Mouse (Mus musculus): ENCODE measurements around the gene Fap. TPM values are rescaled to one million over a fixed set of nuclear protein-coding genes. Genes with fewer than 3 reads are reported as not detected.

Gene Fap
- total RNA-seq, 4 experiments from 2014 or later, result 3.6 to 5.1 (median 4.2) TPM

- peak in 1 of 2 experiments; percentile 28 for DNase-seq (ENCODE audit: low spot score in 2 of 2)
Measured at GRCm38 (mm10) chr2:62460231-62460710, 113.6 kb downstream of the Fap start.

DNA sequence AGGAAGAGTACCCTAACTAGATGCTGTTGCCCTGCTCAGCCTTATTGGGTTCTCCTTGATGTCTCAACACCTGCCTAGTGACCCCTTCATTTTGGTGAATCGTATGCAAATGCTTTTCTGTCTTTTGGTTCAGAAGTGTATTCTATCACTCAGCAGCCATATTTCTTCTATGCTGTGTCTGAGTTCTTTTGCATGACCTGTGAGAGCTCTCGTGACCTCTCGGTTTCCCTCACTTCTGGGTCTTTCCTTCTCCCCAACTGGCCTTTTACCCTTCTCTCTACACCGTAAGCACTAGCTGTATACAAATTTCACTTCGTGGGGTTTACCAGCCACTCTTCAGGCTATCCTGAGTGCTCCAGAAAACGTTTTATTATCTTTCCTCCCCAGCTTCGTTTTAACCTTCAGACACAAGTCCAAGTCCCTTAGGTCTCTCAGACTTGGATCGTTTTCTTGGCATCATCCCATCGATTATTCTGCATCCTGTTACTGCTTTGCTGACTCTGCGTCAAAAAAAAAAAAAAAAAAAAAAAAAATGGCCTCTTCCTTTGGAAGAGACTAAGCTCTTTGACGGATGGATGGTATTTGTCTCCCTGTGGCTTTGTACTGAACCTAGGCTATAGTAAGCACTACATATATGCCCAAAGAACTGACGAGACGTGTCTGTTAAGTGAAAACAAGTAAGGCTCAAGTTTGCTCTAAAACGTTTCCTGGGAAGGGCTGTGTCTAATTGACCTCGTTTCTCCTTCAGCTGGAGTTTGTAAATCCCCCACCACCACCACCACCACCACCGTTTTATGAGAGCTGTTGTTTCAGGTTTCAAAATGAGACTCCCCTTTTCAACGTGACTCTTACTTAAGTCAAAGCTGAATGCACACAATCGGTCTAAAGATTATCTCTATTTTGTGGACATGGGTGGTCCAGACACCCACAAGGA is 114.4 kb downstream of the Fap start:
- no peak for DNase-seq (ENCODE audit: low spot score in 2 of 2)

- DNase-seq (ENCODE audit: low spot score in 2 of 2), result no peak
Measured at GRCm38 (mm10) chr2:62458070-62458469, 115.8 kb downstream of the Fap start.

DNA sequence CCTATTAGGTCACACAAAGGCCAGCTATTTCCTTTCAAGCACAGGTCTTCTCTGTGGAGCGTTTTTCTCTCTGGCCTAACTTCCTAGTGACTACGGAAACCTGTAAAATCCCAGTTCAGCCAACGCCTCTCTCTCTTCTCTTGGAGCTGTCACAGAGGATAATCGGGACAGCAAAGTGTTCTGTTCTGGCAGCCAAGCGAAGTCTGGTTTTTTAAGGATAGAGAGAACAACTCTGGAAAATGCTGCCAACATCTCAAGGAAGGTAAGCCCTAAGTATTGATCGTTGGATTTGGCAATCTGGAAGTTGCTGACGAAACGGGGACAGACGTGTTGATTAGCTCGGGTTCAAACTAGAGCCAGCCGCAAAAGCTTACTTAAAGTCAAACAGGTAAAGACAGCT is 118.9 kb downstream of the Fap start:
- no peak for DNase-seq (ENCODE audit: low spot score in 2 of 2)

GRCm38 (mm10) chr2:62454033-62454432 is 119.8 kb downstream of the Fap start:
- DNase-seq (ENCODE audit: low spot score in 2 of 2), result peak in 1 of 2 experiments; percentile 70

Other genes with a start within 250 kb of the Fap start
- gene Dpp4, start 161.8 kb downstream of the Fap start, total RNA-seq (2022), result 1 to 10 TPM; 1.9 to 3.3 (median 2.6) TPM
- gene Gcg, start 90.4 kb downstream of the Fap start, total RNA-seq (2022), result not detected
- gene Ifih1, start 72.2 kb upstream of the Fap start, total RNA-seq (2022), result 1 to 10 TPM; 3.0 to 5.8 (median 4.6) TPM
- gene Gca, start 90.2 kb upstream of the Fap start, total RNA-seq (2022), result 10 to 100 TPM; 14.1 to 17.3 (median 16.5) TPM